Mouse (Mus musculus): ENCODE results near the gene Hist1h2an. TPM values are rescaled to one million over a fixed set of nuclear protein-coding genes. Genes with fewer than 3 reads are reported as not detected.
"Not testable (repeated sequence)": the region's sequence is repeated elsewhere in the genome, so short reads cannot be mapped to it uniquely, and the experiment has no call there.

The Hist1h2an gene
- polyA plus RNA-seq, 1 experiment from 2014 or later: not detected

- H3K27me3 ChIP-seq (ENCODE audit: control insufficient read depth, insufficient read depth, low read depth, low read length): no peaks in the 10 kb centered on the region; the same call in 1 of the 2 replicates
- H3K4me3 ChIP-seq (ENCODE audit: low read depth, low read length): peak overlapping the region; percentile 42
- H3K9ac ChIP-seq (ENCODE audit: low read depth, low read length): peak overlapping the region; percentile 58
- 5% methylated on average over 33 of the region's 33 CpGs for WGBS
- H3K4me2 ChIP-seq (ENCODE audit: low read length): peak overlapping the region; percentile 88
- H3K36me3 ChIP-seq (ENCODE audit: control insufficient read depth, insufficient read depth, low read length): no peaks in the 10 kb centered on the region
- peak; percentile 96 for ATAC-seq
- peaks cover 20% of the 10 kb centered on the region for H3K4me1 ChIP-seq (ENCODE audit: control insufficient read depth, insufficient read depth, low read length)
- no peaks in the 10 kb centered on the region for H3K9me3 ChIP-seq (replicated peaks; ENCODE audit: control insufficient read depth, low read length, poor library complexity, severe bottlenecking)
- peak overlapping the region; percentile 76 for H3K27ac ChIP-seq (ENCODE audit: low read length)
These were observed 7.9 kb downstream of the Hist1h2an start for GRCm38 (mm10) chr13:21778814-21779766.

GRCm38 (mm10) chr13:21755707-21756106 is 31.3 kb downstream of the Hist1h2an start:
- Histone ChIP-seq H3K4me2 (ENCODE audit: low read length) (no peak overlapping the region), H3K9me3 (replicated peaks; ENCODE audit: control insufficient read depth, low read length, poor library complexity, severe bottlenecking) (no peaks in the 10 kb centered on the region), H3K4me1 (ENCODE audit: control insufficient read depth, insufficient read depth, low read length) (peaks cover 12% of the 10 kb centered on the region), H3K27me3 (ENCODE audit: control insufficient read depth, insufficient read depth, low read depth, low read length) (no peaks in the 10 kb centered on the region), H3K36me3 (ENCODE audit: control insufficient read depth, insufficient read depth, low read length) (no peaks in the 10 kb centered on the region), H3K27ac (ENCODE audit: low read length) (no peak overlapping the region), H3K9ac (ENCODE audit: low read depth, low read length) (no peak overlapping the region), H3K4me3 (ENCODE audit: low read depth, low read length) (no peak overlapping the region)
- WGBS: 71% methylated on average over 1 of the region's 1 CpGs
- no peak for ATAC-seq

- H3K36me3 ChIP-seq (ENCODE audit: control insufficient read depth, insufficient read depth, low read length); H3K9me3 ChIP-seq (replicated peaks; ENCODE audit: control insufficient read depth, low read length, poor library complexity, severe bottlenecking); H3K27me3 ChIP-seq (ENCODE audit: control insufficient read depth, insufficient read depth, low read depth, low read length): not testable (repeated sequence)
- peak overlapping the region; percentile 75 for H3K27ac ChIP-seq (ENCODE audit: low read length)
- WGBS: under 1% methylated on average over 19 of the region's 26 CpGs
- peak overlapping the region; percentile 54 for H3K9ac ChIP-seq (ENCODE audit: low read depth, low read length)
- H3K4me3 ChIP-seq (ENCODE audit: low read depth, low read length): peak overlapping the region; percentile 44
- H3K4me1 ChIP-seq (ENCODE audit: control insufficient read depth, insufficient read depth, low read length): peaks cover 14% of the 10 kb centered on the region
- peak overlapping the region; percentile 82 for H3K4me2 ChIP-seq (ENCODE audit: low read length)
- peak; percentile 11; the same call in 1 of the 2 replicates for ATAC-seq
These were observed 32.6 kb downstream of the Hist1h2an start for GRCm38 (mm10) chr13:21754294-21755001.

- not testable (repeated sequence) for H3K9me3 ChIP-seq (replicated peaks; ENCODE audit: control insufficient read depth, low read length, poor library complexity, severe bottlenecking); H3K27me3 ChIP-seq (ENCODE audit: control insufficient read depth, insufficient read depth, low read depth, low read length); H3K36me3 ChIP-seq (ENCODE audit: control insufficient read depth, insufficient read depth, low read length)
- WGBS: under 1% methylated on average over 45 of the region's 50 CpGs
- Histone ChIP-seq H3K4me2 (ENCODE audit: low read length) (peak within 1 kb of the TSS; percentile 82), H3K9ac (ENCODE audit: low read depth, low read length) (peak within 1 kb of the TSS; percentile 66), H3K4me3 (ENCODE audit: low read depth, low read length) (peak within 1 kb of the TSS; percentile 44), H3K27ac (ENCODE audit: low read length) (peak within 1 kb of the TSS; percentile 93), H3K4me1 (ENCODE audit: control insufficient read depth, insufficient read depth, low read length) (peaks cover 20% of the 10 kb centered on the region)
- peak; percentile 97 for ATAC-seq
These were observed 33.3 kb downstream of the Hist1h2an start, which contains the start of the genes Hist1h2ak and Hist1h2bn for GRCm38 (mm10) chr13:21753524-21754285. Gene Hist1h2ak (minus strand): TSS chr13:21753827. Gene Hist1h2bn (plus strand): TSS chr13:21754123.

- peak overlapping the region; percentile 66 for H3K9ac ChIP-seq (ENCODE audit: low read depth, low read length)
- H3K27ac ChIP-seq (ENCODE audit: low read length): peak overlapping the region; percentile 93
- no peaks in the 10 kb centered on the region for H3K9me3 ChIP-seq (replicated peaks; ENCODE audit: control insufficient read depth, low read length, poor library complexity, severe bottlenecking)
- 2% methylated on average over 7 of the region's 10 CpGs for WGBS
- peak overlapping the region; percentile 44 for H3K4me3 ChIP-seq (ENCODE audit: low read depth, low read length)
- H3K4me2 ChIP-seq (ENCODE audit: low read length): peak overlapping the region; percentile 82
- no peaks in the 10 kb centered on the region for H3K36me3 ChIP-seq (ENCODE audit: control insufficient read depth, insufficient read depth, low read length)
- H3K27me3 ChIP-seq (ENCODE audit: control insufficient read depth, insufficient read depth, low read depth, low read length): no peaks in the 10 kb centered on the region
- no peak for ATAC-seq
- H3K4me1 ChIP-seq (ENCODE audit: control insufficient read depth, insufficient read depth, low read length): peaks cover 23% of the 10 kb centered on the region
These were observed 33.9 kb downstream of the Hist1h2an start for GRCm38 (mm10) chr13:21753051-21753523.

- Histone ChIP-seq H3K9me3 (replicated peaks; ENCODE audit: control insufficient read depth, low read length, poor library complexity, severe bottlenecking) (no peaks in the 10 kb centered on the region), H3K4me3 (ENCODE audit: low read depth, low read length) (no peak overlapping the region), H3K4me1 (ENCODE audit: control insufficient read depth, insufficient read depth, low read length) (peaks cover 26% of the 10 kb centered on the region), H3K4me2 (ENCODE audit: low read length) (no peak overlapping the region), H3K9ac (ENCODE audit: low read depth, low read length) (no peak overlapping the region), H3K27me3 (ENCODE audit: control insufficient read depth, insufficient read depth, low read depth, low read length) (no peaks in the 10 kb centered on the region), H3K27ac (ENCODE audit: low read length) (no peak overlapping the region), H3K36me3 (ENCODE audit: control insufficient read depth, insufficient read depth, low read length) (no peaks in the 10 kb centered on the region)
- no peak for ATAC-seq
- 41% methylated on average over 3 of the region's 3 CpGs for WGBS
These were observed 34.7 kb downstream of the Hist1h2an start for GRCm38 (mm10) chr13:21752356-21752755.

GRCm38 (mm10) chr13:21751827-21752226 is 35.2 kb downstream of the Hist1h2an start:
- Histone ChIP-seq H3K4me1 (ENCODE audit: control insufficient read depth, insufficient read depth, low read length) (peaks cover 28% of the 10 kb centered on the region), H3K27ac (ENCODE audit: low read length) (no peak overlapping the region), H3K36me3 (ENCODE audit: control insufficient read depth, insufficient read depth, low read length) (no peaks in the 10 kb centered on the region), H3K27me3 (ENCODE audit: control insufficient read depth, insufficient read depth, low read depth, low read length) (no peaks in the 10 kb centered on the region), H3K4me3 (ENCODE audit: low read depth, low read length) (no peak overlapping the region), H3K9ac (ENCODE audit: low read depth, low read length) (no peak overlapping the region), H3K9me3 (replicated peaks; ENCODE audit: control insufficient read depth, low read length, poor library complexity, severe bottlenecking) (no peaks in the 10 kb centered on the region), H3K4me2 (ENCODE audit: low read length) (no peak overlapping the region)
- ATAC-seq: no peak
- 75% methylated on average over 3 of the region's 3 CpGs for WGBS

- H3K27ac ChIP-seq (ENCODE audit: low read length): no peak overlapping the region
- H3K4me1 ChIP-seq (ENCODE audit: control insufficient read depth, insufficient read depth, low read length): peaks cover 28% of the 10 kb centered on the region
- H3K36me3 ChIP-seq (ENCODE audit: control insufficient read depth, insufficient read depth, low read length): no peaks in the 10 kb centered on the region
- H3K4me3 ChIP-seq (ENCODE audit: low read depth, low read length): no peak overlapping the region
- ATAC-seq: no peak
- H3K27me3 ChIP-seq (ENCODE audit: control insufficient read depth, insufficient read depth, low read depth, low read length): no peaks in the 10 kb centered on the region
- H3K9ac ChIP-seq (ENCODE audit: low read depth, low read length): no peak overlapping the region
- no peaks in the 10 kb centered on the region for H3K9me3 ChIP-seq (replicated peaks; ENCODE audit: control insufficient read depth, low read length, poor library complexity, severe bottlenecking)
- no peak overlapping the region for H3K4me2 ChIP-seq (ENCODE audit: low read length)
These were observed 35.6 kb downstream of the Hist1h2an start for GRCm38 (mm10) chr13:21751417-21751816.
